Mouse (Mus musculus) embryo, embryonic 11.5 days (tissue): ENCODE measurements at regions not wholly inside any gene's neighbourhood (a gene's known extent, or its start where the extent isn't known, plus 50 kb on each side); places are given as distances from the start of the nearest gene placed in this dataset.

Experiments used
- DNase-seq: peaks from one replicate; pipeline ENCODE4 v3.0.0-alpha.2; 2012; ENCODE audit warnings: low read depth, low spot score

DNA sequence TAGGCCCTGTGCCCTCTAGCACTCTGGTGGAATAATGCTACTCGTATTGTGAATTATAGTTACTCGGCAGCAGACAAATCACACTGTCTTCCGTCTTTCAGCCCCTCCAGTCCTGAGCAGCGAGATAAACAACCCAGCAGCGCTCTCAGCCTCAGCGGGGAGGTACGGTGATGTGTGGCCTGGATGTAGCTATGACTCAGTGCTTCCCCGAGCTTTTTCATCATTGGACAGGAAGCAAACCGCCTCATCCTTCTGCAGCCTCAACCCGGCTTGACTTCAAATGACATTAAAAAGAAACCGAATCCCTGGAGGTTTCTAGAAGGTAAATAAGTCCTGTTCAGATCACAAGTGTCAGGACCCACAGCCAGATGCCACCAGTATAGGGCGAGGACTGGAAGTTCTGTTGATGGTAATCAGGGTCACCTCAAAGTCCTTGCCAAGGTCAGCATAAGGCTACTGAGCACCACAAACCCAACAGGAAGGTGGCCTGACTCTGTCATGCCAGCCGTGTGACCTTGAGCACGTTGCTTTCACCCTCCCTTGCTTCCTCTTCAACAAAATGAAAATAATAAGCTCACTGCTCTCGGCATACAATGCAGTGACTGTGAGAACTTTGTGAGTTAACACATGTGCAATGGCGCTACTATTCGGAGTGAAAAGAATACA, 199.0 kb upstream of the Hes1 start:
- no peak for DNase-seq

DNA sequence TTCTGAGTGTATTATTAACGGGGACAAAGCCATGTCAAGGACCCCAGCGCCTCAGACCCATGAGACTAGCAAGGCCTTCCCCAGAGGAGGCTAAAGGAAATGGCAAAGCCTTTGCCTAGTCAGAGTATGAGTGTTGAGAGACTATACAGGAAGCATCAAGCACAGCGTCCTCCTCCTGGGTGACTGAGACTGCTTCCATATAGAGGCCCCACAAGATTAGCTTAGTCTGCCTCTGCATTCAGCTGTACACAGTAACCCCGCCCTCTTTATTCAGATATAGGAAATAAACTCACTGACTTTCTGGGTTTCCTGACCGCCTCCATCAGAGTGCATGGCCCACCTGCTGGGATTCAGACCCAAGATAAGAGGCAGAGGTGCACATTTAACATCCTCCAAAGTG, 192.8 kb upstream of the Hes1 start:
- no peak for DNase-seq

DNA sequence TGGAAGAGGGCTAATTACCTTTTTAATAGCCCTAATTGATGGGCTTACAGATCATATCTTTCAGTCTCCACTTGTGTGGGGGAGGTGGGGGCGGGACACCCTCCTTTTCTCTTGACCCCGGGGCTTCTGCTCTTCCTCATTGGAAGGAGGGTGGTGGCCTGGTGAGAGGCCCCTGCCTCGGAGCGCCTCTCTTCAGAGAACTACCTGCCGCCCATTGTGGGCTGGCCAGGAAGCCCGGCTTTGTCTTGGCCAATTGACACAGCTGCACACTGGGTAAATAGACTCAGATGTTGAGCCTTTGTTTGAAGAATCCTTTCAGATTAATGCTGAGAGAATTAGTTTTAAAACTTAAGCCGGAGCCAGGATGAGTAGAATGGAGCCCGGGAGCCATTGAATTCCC, 188.0 kb upstream of the Hes1 start:
- DNase-seq = no peak

DNA sequence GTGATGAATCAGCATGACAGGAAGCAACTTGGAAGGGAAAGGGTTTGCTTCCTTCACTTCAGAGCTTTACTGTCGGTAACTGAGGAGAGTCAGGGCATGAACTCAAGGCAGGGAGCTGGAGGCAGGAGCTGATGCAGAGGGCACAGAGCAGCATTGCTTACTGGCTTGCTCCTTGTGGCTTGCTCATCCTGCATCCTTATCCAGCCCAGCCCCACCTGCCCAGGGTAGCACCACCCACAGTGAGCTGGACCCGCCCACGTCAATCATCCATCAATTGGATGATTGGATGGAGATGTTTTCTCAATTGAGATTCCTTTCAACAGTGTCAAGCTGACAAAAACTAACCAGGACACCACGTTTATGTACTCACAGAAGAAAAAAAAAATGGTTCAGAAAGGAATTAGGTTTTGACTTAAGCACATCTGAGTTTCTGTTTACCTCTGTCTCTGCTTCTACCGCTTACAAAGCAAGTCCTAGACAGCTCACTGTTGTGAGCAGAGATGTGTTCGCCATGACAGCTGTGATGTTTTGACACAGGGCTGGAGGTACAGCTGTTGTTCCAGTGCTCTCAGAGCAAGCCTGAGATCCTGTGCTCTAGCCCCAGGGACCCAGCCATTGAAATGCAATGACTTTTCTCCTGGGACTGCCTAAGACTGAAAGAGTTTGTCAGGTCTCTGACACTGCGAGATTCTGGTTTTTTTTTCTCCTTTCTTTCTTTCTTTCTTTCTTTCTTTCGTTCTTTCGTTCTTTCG, 186.6 kb upstream of the Hes1 start:
- no peak for DNase-seq

DNA sequence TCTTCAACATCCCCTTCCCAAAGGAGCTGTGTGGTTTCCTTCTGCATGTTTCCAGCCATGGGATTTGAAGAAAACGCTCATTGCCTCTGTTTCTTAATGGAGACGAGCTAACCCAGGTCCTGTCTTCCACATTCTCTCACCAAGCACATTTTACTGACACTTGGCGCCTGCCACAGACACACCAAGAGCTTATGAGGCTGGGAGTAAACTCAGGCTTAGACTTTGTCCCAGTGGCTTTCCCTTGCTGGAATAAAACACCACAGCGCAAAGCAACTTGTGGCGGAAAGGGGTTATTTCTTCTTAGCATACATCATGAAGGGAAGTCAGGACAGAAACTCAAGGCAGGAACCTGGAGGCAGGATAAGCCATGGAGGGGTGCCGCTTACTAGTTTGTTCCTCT, 184.5 kb upstream of the Hes1 start:
- DNase-seq = no peak

DNA sequence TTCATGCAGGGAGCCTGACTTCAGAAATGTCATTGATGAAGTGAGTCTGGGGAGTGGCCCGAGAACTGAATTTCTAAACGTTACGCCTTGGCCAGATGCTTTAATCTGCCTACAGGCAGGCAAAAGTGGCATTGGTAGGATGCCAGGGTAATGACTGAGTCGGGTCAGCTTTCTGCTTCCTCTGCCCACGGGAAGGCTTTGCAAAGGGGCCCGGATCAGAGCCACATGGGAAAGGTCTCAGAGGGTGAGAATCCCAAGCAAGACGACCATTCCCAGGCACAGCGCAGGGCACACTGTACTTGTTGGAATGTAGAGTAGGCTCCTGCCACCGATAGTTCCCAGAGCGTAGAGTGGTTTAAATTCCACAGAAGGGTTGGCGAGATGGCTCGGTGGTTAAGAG, 182.7 kb upstream of the Hes1 start:
- no peak for DNase-seq

DNA sequence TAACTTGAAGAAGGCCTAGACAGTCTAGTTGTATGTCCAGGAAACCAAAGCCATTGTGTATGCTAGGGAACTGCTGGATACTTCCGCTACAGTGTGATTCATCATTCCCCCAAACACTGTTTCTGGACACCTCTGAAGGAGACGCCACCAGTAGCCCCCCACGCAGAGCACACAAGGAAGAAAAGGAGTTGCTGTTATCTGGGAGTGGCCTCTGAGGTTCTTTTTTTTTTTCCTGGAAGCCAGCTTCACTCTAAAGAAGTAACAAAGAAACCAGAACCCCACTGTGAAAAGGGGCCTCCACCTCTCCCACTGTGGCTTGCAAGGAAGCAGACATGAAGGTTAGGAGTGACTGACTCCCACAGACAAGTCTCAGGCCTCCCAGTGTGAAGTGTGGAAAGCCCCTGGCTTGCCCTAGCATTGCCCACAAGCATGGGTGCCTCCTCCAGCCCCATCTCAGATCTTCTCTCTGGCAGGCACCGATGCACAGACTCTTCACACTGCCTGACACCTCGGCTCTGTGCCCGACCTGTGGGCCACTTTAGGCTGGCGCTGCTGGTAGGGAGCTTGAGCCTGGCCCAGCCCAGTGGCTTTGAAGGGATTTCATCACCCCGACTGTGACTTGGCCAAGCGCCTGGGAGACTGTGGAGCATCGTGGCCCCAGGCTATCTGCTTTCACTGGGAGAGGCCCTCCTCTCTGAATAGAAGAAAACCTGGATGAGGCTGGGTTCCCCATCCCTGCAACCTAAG, 181.8 kb upstream of the Hes1 start:
- DNase-seq = no peak

DNA sequence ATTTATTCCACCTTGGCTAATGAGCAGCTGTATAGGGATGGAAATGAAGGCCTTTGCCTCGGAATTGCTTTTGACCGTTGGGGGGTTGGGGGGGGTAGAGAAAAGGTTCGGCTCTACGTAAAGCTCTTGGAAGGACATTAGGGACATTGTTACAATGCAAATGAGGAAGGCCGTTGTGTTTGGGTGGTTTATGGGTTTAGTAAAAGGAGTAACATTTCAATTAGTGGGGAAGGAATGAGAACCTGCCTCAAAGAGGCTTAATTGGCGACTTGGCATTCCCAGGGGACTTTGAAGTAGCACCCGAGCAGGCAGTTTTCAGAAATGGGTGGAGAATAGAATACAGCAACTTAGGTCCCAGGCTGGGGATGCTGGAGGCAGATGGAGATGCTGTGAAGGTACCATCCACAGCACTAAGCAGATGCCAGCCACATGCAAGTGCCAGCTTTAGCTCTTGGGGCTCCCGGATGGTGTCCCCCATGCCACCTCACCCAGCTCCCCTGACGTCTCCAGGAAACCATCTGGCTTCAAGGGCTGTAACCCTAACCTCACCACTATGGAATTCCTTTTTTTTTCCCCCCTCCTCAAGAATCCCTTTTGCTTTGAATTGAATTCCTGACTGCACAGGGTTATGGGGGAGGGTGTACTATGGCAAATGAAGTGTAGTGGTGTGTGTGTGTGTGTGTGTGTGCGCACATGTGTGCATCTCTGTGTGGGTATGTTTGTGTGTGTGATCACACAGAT, 180.8 kb upstream of the Hes1 start:
- DNase-seq = no peak

DNA sequence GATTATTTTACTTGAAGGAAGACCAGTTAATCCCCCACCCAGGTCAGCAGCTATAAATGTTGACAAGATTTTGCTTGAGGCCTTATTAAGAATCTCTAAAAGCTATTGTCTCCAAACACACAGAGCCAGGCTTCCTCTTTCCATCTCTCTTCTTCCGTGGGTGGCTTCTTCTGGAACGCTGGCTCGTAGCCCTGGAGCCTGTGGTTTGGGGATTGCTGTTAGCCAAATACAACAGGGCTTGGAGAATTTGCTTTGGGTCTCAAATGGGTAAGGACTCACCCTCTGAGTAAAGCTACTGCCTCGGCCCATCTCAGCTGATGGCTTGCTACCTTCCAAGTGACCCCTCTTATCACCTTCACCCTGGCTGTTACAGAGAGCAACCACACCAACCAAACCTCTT, 179.3 kb upstream of the Hes1 start:
- DNase-seq = no peak

DNA sequence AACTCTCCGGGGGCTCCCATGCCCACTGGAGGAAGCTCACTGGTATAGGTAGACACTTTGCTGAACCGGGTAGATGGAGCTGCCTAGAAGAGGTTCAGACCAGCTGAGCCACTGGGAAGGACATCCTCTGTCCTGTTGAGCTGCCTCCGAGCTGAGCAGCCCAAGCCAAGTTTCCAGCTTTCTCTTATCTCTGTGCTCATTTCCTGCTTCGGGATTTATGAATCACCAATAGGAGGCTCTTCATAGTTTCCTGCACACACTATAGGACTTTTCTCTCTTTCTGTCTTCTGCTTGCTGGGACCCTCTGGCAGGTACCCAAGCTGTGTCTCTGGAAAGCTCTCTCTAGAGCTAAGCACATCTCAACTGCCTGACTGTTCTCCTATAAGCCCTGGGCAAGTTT, 177.4 kb upstream of the Hes1 start:
- no peak for DNase-seq

DNA sequence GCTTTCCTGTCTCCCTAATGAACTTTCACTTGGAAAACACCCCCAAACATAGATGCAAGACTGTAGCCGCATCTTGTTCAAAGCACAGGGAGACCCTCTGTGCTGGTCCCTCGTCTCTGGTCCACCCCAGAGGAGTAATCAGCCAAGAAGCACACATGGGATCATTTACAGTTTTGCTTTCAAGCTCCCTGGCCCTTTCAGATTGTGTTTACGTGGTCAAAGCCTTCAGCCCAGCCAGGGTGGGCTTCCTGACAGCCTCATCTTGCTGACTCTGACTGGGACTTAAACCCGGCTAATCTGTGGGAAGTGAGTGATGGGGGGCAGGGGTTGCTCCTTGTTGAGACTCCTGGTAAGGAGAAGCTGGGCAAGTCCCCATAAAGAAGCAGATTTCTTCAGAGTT, 174.8 kb upstream of the Hes1 start:
- DNase-seq = no peak

DNA sequence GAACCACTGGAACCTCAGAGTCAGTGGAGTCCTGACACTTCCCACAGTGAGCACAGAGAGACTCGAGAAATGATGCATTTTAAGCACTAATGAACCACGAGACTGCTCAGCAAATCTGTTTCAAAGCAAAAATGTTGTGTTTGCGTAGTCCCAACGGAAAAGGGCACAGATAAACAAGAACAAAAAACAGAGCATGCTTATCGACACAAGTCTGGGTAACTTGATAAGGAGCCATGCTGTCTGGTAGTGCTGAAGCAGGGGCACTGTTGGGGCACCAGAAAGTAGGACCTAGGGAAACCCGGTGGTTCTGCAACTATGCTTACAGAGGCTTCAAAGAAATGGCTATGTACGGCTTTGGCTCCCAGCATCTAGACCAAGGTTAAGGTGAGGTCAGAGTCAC, 172.7 kb upstream of the Hes1 start:
- no peak for DNase-seq

DNA sequence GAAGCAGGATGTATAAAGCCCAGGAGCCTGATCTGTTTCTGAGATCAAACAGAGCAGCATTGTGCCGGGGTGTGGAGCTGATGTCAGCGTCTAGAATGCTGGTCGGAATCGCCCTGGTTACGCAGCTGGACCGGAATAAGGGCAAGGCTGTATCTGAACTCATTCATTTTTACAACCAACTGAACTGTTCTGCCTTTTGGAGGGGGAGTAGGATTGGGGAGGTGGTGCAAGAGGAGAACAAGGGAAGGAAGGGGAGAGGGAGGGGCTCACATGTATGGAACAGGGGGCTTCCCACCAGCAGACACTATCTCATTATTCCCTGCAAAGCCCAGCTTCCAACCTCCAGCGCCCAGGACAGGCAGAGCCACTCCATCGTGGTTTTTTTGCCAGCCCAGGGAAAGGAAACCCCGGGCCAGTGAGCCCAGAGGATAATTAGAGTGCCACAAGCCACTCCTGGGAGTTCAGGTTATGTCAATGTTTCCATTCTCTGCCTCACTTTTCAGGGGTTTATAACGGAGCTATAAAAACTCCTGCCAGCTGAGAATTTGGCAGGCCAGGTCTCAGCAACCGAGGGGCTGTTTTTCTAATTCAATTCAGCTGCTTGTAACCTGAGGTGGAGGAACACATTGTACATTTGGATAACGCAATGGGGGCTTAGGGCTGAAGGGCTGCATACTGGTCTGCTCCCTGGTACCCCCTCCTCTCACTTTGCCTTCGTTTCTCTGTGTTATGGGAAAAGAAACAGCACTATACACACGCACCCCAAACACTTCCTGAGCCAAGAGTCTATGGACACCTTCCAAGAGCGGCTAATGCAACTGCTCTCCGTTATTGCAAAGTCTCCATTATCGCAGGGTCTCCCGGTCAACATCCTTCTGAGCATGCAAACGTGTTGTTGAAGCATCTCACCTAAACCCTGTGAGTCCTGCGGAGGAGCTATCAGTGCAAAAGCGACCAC, 170.0 kb upstream of the Hes1 start:
- peak; percentile 62 for DNase-seq

DNA sequence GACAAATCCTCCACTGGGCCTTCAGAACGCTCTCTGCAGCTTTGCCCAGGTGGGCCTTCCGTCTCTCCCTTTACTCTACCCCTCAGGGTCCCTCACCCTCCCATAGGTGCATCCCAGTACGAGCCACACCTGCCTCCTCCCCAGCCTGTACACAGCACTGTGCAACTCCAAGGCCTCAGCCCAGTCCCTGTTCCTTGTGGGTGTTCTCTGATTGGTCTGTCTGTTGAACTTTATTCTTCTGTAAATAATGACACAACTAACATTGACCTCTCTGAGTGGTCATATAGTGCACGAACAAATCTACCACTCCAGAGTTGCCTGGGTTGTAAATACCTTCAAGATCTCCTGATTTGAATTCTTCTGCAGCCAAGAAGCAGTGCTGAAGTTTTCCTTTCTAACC, 167.8 kb upstream of the Hes1 start:
- no peak for DNase-seq

DNA sequence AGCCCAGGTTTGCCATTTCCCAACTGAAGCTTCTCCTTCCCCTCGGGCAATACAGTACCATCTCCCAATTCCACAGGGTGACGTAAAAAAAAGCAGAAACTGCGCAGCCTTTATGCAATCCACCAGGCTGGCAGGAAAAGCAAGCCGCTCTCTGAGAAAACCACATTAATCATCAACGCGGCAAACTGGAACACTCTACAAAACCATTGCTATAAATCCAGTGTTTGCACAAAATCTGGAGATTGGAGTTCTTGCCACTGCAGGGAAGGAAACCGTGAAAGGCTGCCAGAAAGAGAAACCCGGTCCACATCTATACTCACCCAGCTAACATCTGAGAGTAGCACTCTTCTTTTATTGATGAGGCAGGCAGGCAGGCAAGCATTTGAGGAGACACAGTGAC, 160.7 kb upstream of the Hes1 start:
- DNase-seq = no peak

DNA sequence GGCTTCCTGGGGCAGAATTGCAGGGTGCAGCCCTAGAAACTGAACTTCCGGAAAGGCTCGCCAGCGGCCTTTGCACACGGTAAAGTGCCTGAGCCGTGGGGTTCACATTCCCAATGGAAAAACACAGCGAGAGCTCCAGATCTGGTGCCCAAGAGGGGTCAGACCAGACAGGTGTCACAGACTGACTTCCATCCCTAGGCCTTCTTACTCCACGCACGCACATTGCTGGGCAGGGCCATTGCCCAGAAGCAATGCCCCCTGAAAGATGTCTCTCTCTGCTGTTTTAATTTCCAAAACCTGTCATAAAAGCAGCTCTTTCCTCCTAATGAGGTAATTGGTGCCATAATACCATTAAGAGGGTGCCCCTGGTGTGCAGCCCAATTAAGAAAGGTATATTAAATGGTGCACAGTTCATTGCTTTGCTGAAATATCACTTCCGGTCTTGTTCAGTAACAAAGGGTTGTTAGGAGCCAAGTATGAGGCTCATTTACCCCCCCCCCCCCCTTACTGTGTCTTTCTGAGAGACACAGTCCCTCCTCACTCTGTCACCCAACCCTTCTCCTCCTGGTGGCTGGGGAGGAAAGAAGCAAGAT, 159.9 kb upstream of the Hes1 start:
- no peak for DNase-seq

DNA sequence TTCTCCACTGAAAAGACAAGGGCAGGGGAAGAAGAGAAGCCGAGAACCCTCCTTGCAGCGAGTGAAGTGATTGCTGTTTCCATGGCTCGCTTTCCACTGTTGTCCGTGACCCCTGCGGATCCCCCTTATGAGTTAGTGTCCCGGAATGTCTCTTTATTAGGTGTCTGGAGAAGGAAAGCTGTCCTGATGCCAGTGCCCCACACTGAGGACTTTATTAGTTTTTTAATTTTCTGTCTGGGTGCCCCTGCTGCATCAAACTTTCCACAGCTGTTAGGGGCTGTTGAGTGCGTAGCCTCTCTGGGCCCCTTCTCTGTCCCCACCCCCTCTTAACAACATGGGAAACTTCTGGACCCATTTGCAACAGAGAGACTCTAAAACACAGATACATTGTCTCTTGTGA, 156.9 kb upstream of the Hes1 start:
- no peak for DNase-seq

DNA sequence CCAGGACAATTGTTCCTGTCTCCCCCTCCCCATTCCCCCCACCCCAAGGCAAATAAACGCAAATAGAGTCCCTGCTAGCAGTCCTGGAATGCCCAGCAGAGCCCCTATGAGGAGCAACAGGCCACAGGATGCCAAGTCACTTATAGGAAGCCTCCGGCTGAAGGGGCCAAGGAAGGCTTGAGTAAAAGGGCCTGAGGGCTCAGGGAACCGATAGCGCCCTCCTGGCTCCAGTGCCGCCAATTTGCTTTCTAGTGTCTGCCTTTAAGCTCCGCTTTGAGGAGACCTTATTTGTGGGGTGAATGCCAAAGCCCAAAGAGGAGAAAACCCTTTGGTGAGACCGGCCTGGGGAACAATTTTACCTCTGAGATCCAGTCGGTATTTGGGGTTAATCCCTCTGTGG, 156.2 kb upstream of the Hes1 start:
- no peak for DNase-seq

DNA sequence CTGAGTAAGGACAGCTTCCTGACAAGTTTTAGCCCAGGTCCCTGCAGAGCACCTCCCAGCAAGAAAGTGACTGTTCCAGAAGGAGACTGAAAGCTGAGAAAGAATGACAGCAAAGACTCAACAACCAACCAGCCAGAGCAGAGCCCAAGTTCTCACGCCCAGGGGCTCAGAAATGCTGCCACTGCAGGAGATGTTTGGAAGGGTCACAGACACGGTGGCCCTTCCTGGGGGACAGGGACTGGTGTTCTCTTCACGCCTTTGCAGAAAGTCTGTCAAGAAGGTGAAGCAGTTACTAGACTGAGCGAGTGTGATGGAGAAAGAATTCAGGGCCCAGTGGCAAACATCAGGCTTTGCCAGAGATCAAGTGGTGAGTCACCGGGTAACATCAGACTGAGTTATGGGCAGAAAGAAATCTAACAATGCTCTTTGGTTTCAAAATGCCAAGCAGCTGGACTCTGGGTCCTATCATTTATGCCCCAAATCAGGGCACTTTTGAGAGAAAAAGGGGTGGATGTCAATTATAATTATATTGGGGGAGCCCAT, 154.2 kb upstream of the Hes1 start:
- no peak for DNase-seq

DNA sequence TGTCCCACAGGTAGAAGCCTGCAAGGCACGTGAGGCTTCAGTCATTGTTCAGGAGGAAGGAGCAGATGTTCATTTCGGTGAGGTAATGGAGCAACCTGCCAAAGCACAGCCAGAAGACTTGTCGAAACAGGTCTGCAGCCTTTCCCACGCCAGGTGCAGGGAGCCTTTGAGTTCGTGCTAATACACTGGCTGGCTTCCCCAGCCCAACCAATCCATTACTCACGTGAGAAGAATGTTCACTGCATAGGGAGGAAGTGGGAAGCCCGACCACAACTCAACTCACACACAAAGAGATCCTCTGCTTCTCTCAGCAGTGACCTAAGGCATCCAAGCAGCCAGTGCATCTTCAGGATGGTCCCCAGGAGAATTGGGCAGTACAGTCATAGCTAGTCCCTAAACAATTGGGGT, 153.0 kb upstream of the Hes1 start:
- no peak for DNase-seq
